Mouse (Mus musculus) midbrain, embryonic 13.5 days (tissue): ENCODE results near the gene H2-Q4. TPM values are rescaled to one million over a fixed set of nuclear protein-coding genes. Genes with fewer than 3 reads are reported as not detected.
"Not testable (repeated sequence)": the region's sequence is repeated elsewhere in the genome, so short reads cannot be mapped to it uniquely, and the experiment has no call there.

Source experiments
- ATAC-seq: fragments of 200-750 bp; cut with Nextera tagmentation; 2 replicates; pipeline ENCODE4 v1.8.0; 2017; ENCODE audit warnings: mild to moderate bottlenecking, moderate TSS enrichment, moderate library complexity
- H3K27ac ChIP-seq: fragments of 300-500 bp; sonication (generic); 2 replicates; pipeline ENCODE4 v1.5.1; 2015; ENCODE audit warnings: inconsistent platforms, mild to moderate bottlenecking, moderate library complexity
- H3K27me3 ChIP-seq: fragments of 300-500 bp; sonication (generic); 2 replicates; pipeline ENCODE4 v1.6.1; 2015; ENCODE audit warnings: mild to moderate bottlenecking, inconsistent platforms
- H3K36me3 ChIP-seq: fragments of 300-500 bp; sonication (generic); 2 replicates; pipeline ENCODE4 v1.6.1; 2015; ENCODE audit warnings: mild to moderate bottlenecking, inconsistent platforms
- H3K4me1 ChIP-seq: fragments of 300-500 bp; sonication (generic); replicated peaks from 2 replicates; pipeline ENCODE4 v1.6.1; 2015; ENCODE audit warnings: inconsistent platforms
- H3K4me2 ChIP-seq: fragments of 300-500 bp; sonication (generic); replicated peaks from 2 replicates; pipeline ENCODE4 v1.6.1; 2015; ENCODE audit warnings: moderate library complexity, mild to moderate bottlenecking, inconsistent platforms
- H3K4me3 ChIP-seq: fragments of 300-500 bp; sonication (generic); replicated peaks from 2 replicates; pipeline ENCODE4 v1.5.1; 2015; ENCODE audit warnings: mild to moderate bottlenecking, inconsistent platforms
- H3K9ac ChIP-seq: fragments of 300-500 bp; sonication (generic); replicated peaks from 2 replicates; pipeline ENCODE4 v1.6.1; 2015; ENCODE audit warnings: mild to moderate bottlenecking, inconsistent platforms
- H3K9me3 ChIP-seq: fragments of 300-500 bp; sonication (generic); 2 replicates; pipeline ENCODE4 v1.6.1; 2016; ENCODE audit warnings: mild to moderate bottlenecking, inconsistent platforms
- WGBS: fragments of 180-500 bp; shearing (Covaris S2); methylation state at CpG from one replicate; pipeline ENCODE4 v1.1.7; 2015; 5-methylcytosine and 5-hydroxymethylcytosine counted together
- polyA plus RNA-seq: library from polyadenylated mRNA; unstranded; fragments of >200 nt; fragmentation: Nextera tagmentation; extraction: Ambion mirVana; gene quantifications from 2 replicates; pipeline ENCODE4 v1.2.1, GENCODE M21; 2015

The H2-Q4 gene
- polyA plus RNA-seq, 1 experiment from 2014 or later = 1.00 TPM

GRCm38 (mm10) chr17:35379729-35380451, 473 bp downstream of the H2-Q4 start:
- H3K36me3 ChIP-seq = no peaks in the 10 kb centered on the region
- peaks cover 14% of the 10 kb centered on the region for H3K27me3 ChIP-seq
- 1% methylated on average over 64 of the region's 70 CpGs for WGBS
- H3K4me3 ChIP-seq = peak overlapping the region; percentile 54
- H3K27ac ChIP-seq = no peak overlapping the region
- peak; percentile 65 for ATAC-seq
- peak overlapping the region; percentile 62 for H3K9ac ChIP-seq
- peaks cover 5% of the 10 kb centered on the region; the same call in 1 of the 2 replicates for H3K4me1 ChIP-seq
- peak overlapping the region; percentile 87 for H3K4me2 ChIP-seq
- H3K9me3 ChIP-seq = no peaks in the 10 kb centered on the region

DNA sequence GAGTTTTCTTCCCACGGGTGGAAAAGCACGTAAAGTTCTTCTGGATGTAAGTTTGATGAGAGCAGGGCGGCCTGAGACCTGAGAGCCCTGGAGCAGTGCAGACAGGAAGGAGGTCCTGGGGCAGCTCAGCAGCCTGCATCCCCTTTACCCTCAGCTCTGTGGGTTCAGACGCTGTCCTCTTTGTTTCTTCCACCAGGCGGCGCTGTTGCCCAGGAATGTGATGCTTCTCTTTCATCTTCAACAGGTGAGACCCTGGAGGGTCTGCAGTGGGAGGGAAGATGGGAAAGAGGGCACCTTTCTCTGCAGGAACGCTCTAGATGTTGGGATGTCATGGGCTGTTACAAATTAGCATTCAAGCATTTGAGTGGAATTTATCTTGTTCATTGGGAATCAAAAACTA, 10.4 kb downstream of the H2-Q4 start:
- H3K27ac ChIP-seq, H3K36me3 ChIP-seq, H3K4me2 ChIP-seq, H3K9ac ChIP-seq, H3K4me3 ChIP-seq, ATAC-seq, H3K27me3 ChIP-seq, H3K4me1 ChIP-seq, H3K9me3 ChIP-seq: not testable (repeated sequence)
- 6% methylated on average over 7 of the region's 7 CpGs for WGBS

GRCm38 (mm10) chr17:35392671-35393070, 13.3 kb downstream of the H2-Q4 start:
- not testable (repeated sequence) for ATAC-seq, H3K27ac ChIP-seq, H3K4me2 ChIP-seq, H3K9ac ChIP-seq, H3K36me3 ChIP-seq, H3K9me3 ChIP-seq, H3K4me3 ChIP-seq, H3K4me1 ChIP-seq
- H3K27me3 ChIP-seq = peaks cover 12% of the 10 kb centered on the region
- WGBS = 76% methylated on average over 2 of the region's 2 CpGs

DNA sequence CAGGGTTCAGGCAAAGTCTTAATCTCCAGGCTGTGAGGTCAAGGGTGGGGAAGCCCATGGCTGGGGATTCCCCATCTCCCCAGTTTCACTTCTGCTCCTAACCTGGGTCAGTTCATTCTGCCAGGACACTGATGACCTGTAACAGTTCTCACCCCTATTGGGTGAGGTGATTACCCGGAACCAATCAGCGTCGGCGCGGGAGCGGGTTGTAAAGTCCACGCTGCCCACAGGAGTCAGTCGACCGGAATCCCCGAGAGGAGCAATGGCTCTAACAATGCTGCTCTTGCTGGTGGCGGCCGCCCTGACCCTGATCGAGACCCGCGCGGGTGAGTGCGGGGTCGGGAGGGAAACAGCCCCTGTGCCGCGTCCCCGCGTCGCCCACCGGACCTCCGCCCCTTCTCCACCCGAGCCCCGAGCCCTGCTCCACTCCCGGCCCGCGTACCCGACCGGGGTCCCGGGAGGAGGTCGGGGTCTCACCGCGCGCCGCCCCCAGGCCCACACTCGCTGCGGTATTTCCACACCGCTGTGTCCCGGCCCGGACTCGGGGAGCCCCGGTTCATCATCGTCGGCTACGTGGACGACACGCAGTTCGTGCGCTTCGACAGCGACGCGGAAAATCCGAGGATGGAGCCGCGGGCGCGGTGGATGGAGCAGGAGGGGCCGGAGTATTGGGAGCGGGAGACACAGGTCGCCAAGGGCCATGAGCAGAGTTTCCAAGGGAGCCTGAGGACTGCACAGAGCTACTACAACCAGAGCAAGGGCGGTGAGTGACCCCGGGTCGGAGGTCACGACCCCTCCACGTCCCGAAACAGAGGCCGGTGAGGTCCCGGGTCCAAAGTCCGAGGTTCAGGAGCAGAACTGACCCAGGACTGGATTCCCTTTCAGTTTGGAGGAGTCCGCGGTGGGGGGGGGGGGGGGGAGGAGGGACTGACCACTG, 14.7 kb downstream of the H2-Q4 start:
- peak overlapping the region; percentile 31 for H3K4me3 ChIP-seq
- H3K27me3 ChIP-seq = peaks cover 12% of the 10 kb centered on the region
- H3K9ac ChIP-seq = 0 out of 2 replicates have a peak overlapping the region, but pooled peaks have one; percentile 23
- ATAC-seq = peak; percentile 74
- H3K4me2 ChIP-seq = peak overlapping the region; percentile 52
- not testable (repeated sequence) for H3K4me1 ChIP-seq, H3K9me3 ChIP-seq, H3K27ac ChIP-seq, H3K36me3 ChIP-seq
- WGBS = 1% methylated on average over 45 of the region's 75 CpGs

GRCm38 (mm10) chr17:35396956-35397355, 17.5 kb downstream of the H2-Q4 start:
- H3K27ac ChIP-seq = not testable (repeated sequence)

GRCm38 (mm10) chr17:35413057-35413456, 33.6 kb downstream of the H2-Q4 start:
- not testable (repeated sequence) for H3K36me3 ChIP-seq, H3K4me2 ChIP-seq, H3K9ac ChIP-seq, H3K9me3 ChIP-seq, H3K27ac ChIP-seq, H3K4me1 ChIP-seq, H3K27me3 ChIP-seq, H3K4me3 ChIP-seq, ATAC-seq
- no CpG with 5 or more reads among the region's 1 CpGs for WGBS

More at GRCm38 (mm10) chr17:35396956-35397355, 17.5 kb downstream of the H2-Q4 start:
- ATAC-seq, H3K9me3 ChIP-seq, H3K4me1 ChIP-seq, H3K36me3 ChIP-seq, H3K9ac ChIP-seq, H3K4me3 ChIP-seq, H3K4me2 ChIP-seq: not testable (repeated sequence)
- peaks cover 12% of the 10 kb centered on the region for H3K27me3 ChIP-seq
- 90% methylated on average over 2 of the region's 2 CpGs for WGBS

DNA sequence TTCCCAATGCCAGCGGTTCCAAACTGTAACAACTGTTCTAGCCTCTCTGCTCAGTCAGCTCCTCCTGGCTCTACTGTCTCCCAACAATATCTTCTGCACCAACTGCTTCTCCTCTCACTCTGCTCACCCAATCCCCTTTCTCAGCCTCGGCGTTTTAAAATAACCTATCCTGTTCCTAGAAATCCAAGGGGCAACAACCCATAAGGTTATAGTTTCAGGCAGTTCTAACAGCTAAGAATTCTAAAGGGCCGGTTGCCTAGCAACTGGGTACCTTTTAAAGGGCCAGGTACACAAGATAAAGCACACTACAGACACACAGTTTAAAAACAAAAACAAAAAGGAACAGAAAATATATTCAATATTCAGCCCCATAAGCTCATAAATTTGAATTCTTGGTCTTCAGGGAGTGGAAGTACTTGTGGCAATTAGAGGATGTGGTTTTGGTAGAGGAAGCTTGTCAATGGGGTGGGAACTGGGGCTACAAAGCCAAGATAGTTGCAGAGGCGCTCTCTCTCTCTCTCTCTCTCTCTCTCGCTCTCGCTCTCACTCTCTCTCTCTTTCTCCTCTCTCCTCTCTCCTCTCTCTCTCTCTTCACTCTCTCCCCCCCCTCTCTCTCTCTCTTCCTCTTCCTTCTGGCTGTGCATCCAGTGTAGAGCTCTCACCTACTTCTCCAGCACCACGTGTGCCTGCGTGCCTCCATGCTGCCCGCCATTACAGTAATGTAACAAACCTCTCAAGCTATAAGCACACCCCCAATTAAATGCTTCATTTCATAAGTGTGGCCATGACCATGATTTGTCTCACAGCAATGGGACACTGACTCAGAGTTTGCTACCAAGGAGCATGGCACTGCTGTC, 36.1 kb downstream of the H2-Q4 start:
- not testable (repeated sequence) for H3K9me3 ChIP-seq
- ATAC-seq = peak; percentile 30; the same call in 1 of the 2 replicates
- 55% methylated on average over 3 of the region's 10 CpGs for WGBS

GRCm38 (mm10) chr17:35418772-35419171, 39.4 kb downstream of the H2-Q4 start:
- Histone ChIP-seq H3K27ac (no peak overlapping the region), H3K9me3 (no peaks in the 10 kb centered on the region), H3K9ac (no peak overlapping the region), H3K4me3 (no peak overlapping the region), H3K4me2 (no peak overlapping the region), H3K4me1 (no peaks in the 10 kb centered on the region), H3K36me3 (no peaks in the 10 kb centered on the region), H3K27me3 (peaks cover 18% of the 10 kb centered on the region)
- 87% methylated on average over 7 of the region's 7 CpGs for WGBS
- ATAC-seq = no peak

More for the DNA sequence above, 36.1 kb downstream of the H2-Q4 start:
- not testable (repeated sequence) for H3K4me2 ChIP-seq, H3K9ac ChIP-seq, H3K4me1 ChIP-seq, H3K36me3 ChIP-seq, H3K27me3 ChIP-seq, H3K27ac ChIP-seq, H3K4me3 ChIP-seq

DNA sequence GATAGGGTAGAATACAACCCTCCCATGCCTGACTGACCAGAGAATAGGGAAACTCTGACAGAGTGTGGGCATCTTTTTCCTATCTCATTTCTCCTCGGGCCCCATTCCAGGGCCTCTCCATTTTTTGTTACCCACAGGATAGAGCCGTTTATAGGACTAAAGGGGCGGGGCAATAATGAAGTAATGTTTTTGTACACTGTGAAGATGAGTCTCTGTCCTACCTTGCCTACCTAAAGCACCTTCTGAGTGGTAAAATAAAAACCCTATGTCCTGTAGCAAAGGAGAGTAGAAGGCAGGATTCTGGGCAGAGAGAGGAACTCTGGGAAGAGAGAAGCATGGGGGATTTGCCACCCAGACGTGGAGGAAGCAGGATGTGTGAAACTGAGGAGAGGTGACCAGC, 40.1 kb downstream of the H2-Q4 start:
- not testable (repeated sequence) for H3K4me2 ChIP-seq, H3K9ac ChIP-seq, H3K9me3 ChIP-seq, H3K4me3 ChIP-seq, H3K4me1 ChIP-seq, H3K27ac ChIP-seq, H3K36me3 ChIP-seq
- H3K27me3 ChIP-seq = peaks cover 22% of the 10 kb centered on the region
- WGBS = 76% methylated on average over 4 of the region's 4 CpGs
- 0 out of 2 replicates have a peak, but pooled peaks have one; percentile 24 for ATAC-seq

GRCm38 (mm10) chr17:35420206-35420810, 40.9 kb downstream of the H2-Q4 start:
- H3K4me3 ChIP-seq, H3K9ac ChIP-seq, H3K27ac ChIP-seq, H3K36me3 ChIP-seq, H3K9me3 ChIP-seq, ATAC-seq, H3K4me2 ChIP-seq, H3K4me1 ChIP-seq: not testable (repeated sequence)
- WGBS = 18% methylated on average over 11 of the region's 11 CpGs
- H3K27me3 ChIP-seq = peaks cover 29% of the 10 kb centered on the region

DNA sequence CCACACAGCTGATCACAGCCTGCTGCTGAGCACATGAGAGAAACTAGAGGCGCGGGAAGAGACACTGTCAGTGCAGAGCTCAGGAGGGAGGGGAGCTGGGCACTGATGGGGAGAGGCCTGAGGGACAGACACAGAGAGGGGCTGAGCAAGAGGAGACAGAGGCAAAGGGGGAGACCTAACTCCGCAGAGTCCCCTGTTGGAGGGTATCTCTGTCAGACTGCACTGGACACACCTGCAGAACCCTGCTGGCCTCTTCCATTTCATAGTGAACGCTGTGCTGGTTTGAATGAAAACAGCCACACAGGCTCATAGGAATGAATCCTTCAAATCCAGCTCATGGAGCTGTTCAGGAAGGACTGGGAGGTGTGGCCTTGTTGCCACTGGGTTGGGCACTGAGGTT, 41.9 kb downstream of the H2-Q4 start:
- H3K36me3 ChIP-seq, H3K9ac ChIP-seq, H3K4me3 ChIP-seq, H3K4me1 ChIP-seq, ATAC-seq, H3K27ac ChIP-seq, H3K9me3 ChIP-seq, H3K4me2 ChIP-seq: not testable (repeated sequence)
- peaks cover 39% of the 10 kb centered on the region for H3K27me3 ChIP-seq
- 92% methylated on average over 4 of the region's 4 CpGs for WGBS
